Mouse (Mus musculus) lung, adult 18-20 months (tissue): ENCODE measurements around the gene Skint9.
"Not testable (repeated sequence)": the region's sequence is repeated elsewhere in the genome, so short reads cannot be mapped to it uniquely, and the experiment has no call there.

Source experiments
- DNase-seq, 2 experiments: peaks; one replicate each; pipeline ENCODE4 v3.0.0; 2022; ENCODE audit warnings: mixed read lengths in 2 of 2

Skint9 gene

DNA sequence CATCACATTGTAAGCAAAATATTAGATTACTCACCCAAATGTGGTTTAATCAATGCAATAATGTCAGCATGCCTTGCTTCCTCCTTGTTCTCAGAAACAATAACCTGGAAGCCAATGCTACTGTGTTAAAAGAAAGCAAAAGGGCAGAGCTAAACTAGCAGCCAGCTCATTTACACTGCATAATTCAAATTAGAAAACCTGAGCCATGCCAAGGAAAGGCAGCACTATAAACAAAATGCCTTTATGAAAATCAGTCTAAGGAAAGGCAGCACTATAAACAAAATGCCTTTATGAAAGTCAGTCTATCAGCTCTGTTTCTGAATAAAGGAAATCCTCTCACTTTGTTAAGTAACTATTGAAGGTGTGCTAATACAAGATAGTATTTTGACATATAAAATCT, at the start of gene Skint9:
TSS of gene Skint9 (minus strand) at position 101 of the 400 bp plus-strand sequence.
- no peak for DNase-seq

DNA sequence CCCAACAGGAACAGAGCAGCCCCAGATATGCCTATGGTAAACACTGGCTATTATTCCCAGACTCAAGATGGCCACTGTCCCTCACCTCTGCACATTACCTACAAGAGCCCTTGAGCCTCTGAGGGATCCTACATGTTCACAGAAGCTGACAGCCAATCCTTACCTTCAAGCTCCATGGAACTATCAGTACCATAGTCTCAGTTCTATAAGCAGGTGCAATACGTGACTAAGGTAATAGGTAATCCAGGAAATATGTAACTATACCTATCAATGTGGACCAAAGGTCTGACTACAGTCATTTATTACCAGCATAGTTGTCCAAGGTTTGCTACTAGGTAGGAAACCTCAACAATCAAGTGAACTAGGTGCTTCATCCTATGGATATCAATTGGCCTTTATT, 1.1 kb downstream of the Skint9 start:
- no peak for DNase-seq

DNA sequence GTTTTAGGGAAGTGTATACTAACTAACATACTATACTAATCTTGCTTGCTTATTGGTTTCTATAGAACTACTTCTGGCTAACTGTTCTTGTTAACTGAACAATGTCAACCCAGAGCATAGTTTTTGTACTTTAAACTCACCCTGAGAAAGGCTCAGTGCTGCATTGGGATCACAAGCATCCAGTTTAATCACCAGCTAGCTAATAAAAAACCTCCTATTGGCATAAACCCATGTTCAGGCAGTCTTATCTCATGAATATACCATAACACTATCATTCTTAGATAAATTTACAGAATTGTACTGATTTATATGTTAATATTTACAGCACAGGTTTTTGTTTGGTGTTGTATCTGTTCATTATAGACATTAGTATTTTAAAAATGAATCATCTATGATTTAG, 1.6 kb downstream of the Skint9 start:
- DNase-seq: no peak

DNA sequence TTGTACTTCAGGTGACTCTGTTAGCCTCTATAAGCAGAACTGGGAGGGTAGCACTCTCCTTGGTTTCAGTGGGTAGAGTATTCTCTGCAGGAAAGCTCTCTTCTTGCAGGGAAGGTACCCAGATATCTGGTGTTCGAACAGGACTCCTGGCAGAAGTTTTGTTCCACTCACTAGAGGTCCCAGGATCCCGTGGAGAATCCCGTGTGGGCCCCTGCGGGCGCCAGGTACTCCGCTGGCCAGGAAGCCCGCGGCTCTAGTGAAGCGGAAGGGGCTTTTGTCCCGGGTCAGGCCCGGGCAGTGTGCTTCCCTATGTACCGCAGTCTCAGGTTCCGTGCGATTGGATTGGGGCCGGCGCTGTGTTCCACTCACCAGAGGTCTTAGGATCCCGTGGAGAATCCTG, 84.7 kb downstream of the Skint9 start:
- DNase-seq: not testable (repeated sequence)
